Mouse (Mus musculus): ENCODE measurements around the gene Lcn2.

DNA sequence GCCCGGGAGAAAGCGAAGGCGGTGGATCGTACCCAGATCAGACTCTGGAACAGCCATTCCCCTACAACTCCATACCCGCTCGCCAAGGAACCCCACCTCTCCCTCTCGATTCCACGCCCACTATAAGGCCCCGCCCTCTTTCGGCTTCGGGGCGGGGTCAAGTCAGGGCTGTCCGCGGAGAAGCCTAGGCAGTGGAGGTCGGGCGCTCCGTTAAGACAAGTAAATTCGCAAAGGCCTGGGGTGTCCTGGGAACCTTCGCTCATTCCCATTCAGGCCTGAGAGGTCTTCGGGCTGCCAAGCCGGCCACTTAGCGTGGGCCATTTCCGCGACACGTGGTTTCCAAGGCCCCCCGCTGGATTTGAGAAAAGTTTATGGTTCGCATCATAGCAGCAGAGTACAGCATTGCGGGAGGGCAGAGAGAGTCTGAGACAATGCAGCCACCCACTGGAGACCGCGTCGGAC is 7.5 kb upstream of the Lcn2 start, which contains the start of gene Ptges2:
- TF ChIP-seq EP300 (IDR thresholded peaks at IDR 0.05; ENCODE audit: low read depth) (no peak; the same call in 1 of the 2 replicates), CTCF (IDR thresholded peaks at IDR 0.05; ENCODE audit: low read depth) (no peak)
